Mouse (Mus musculus) forebrain, embryonic 13.5 days (tissue): ENCODE data around the gene Nop16. TPM values are rescaled to one million over a fixed set of nuclear protein-coding genes. Genes with fewer than 3 reads are reported as not detected.
A peak's percentile ranks its signal among the peaks of the same experiment; 100 is the strongest.
"Not testable (repeated sequence)": the region's sequence is repeated elsewhere in the genome, so short reads cannot be mapped to it uniquely, and the experiment has no call there.

Experiments used
- ATAC-seq: fragments of 200-750 bp; cut with Nextera tagmentation; 2 replicates; pipeline ENCODE4 v1.8.0; 2017
- H3K27ac ChIP-seq: fragments of 300-500 bp; sonication (generic); 2 replicates; pipeline ENCODE4 v1.5.1; 2015; ENCODE audit warnings: inconsistent platforms, mild to moderate bottlenecking, moderate library complexity
- H3K27me3 ChIP-seq: fragments of 300-500 bp; sonication (generic); 2 replicates; pipeline ENCODE4 v1.6.1; 2015; ENCODE audit warnings: mild to moderate bottlenecking, inconsistent platforms
- H3K36me3 ChIP-seq: fragments of 300-500 bp; sonication (generic); 2 replicates; pipeline ENCODE4 v1.6.1; 2015; ENCODE audit warnings: mild to moderate bottlenecking, inconsistent platforms; ENCODE audit not compliant: poor library complexity, severe bottlenecking
- H3K4me1 ChIP-seq: fragments of 300-500 bp; sonication (generic); 2 replicates; pipeline ENCODE4 v1.6.1; 2015; ENCODE audit warnings: inconsistent platforms
- H3K4me2 ChIP-seq: fragments of 300-500 bp; sonication (generic); 2 replicates; pipeline ENCODE4 v1.6.1; 2015; ENCODE audit warnings: inconsistent platforms, mild to moderate bottlenecking, moderate library complexity
- H3K4me3 ChIP-seq: fragments of 300-500 bp; sonication (generic); 2 replicates; pipeline ENCODE4 v1.5.1; 2015; ENCODE audit warnings: mild to moderate bottlenecking, inconsistent platforms
- H3K9ac ChIP-seq: fragments of 300-500 bp; sonication (generic); 2 replicates; pipeline ENCODE4 v1.6.1; 2015; ENCODE audit warnings: mild to moderate bottlenecking, inconsistent platforms
- H3K9me3 ChIP-seq: fragments of 300-500 bp; sonication (generic); replicated peaks from 2 replicates; pipeline ENCODE4 v1.6.1; 2016; ENCODE audit warnings: inconsistent platforms
- WGBS: fragments of 180-500 bp; shearing (Covaris S2); methylation state at CpG from one replicate; pipeline ENCODE4 v1.1.7; 2015; 5-methylcytosine and 5-hydroxymethylcytosine counted together
- polyA plus RNA-seq: library from polyadenylated mRNA; unstranded; fragments of >200 nt; fragmentation: Nextera tagmentation; extraction: Ambion mirVana; gene quantifications from 2 replicates; pipeline ENCODE4 v1.2.1, GENCODE M21; 2015

Nop16 gene
- polyA plus RNA-seq = 59.6 and 66.2 TPM in 2 replicates

- Histone ChIP-seq H3K27ac (peak within 1 kb of the TSS; percentile 80), H3K9me3 (no peaks in the 10 kb centered on the region), H3K27me3 (no peaks in the 10 kb centered on the region), H3K4me1 (peaks cover 30% of the 10 kb centered on the region), H3K36me3 (peaks cover 35% of the 10 kb centered on the region), H3K9ac (peak within 1 kb of the TSS; percentile 89), H3K4me3 (peak within 1 kb of the TSS; percentile 79), H3K4me2 (peak within 1 kb of the TSS; percentile 83)
- under 1% methylated on average over 51 of the region's 51 CpGs for WGBS
- peak; percentile 97 for ATAC-seq
These were observed at the start of gene Nop16, which contains the start of gene Higd2a for GRCm38 (mm10) chr13:54589996-54590951. Nop16 (minus strand) TSS chr13:54590090. Higd2a (plus strand) TSS chr13:54590207.

GRCm38 (mm10) chr13:54635011-54635410 is 45.1 kb upstream of the Nop16 start:
- H3K27me3 ChIP-seq = no peaks in the 10 kb centered on the region
- no peak overlapping the region for H3K27ac ChIP-seq
- no peak overlapping the region for H3K4me3 ChIP-seq
- ATAC-seq = no peak
- peaks cover 41% of the 10 kb centered on the region for H3K36me3 ChIP-seq
- H3K4me1 ChIP-seq = no peaks in the 10 kb centered on the region
- 94% methylated on average over 3 of the region's 3 CpGs for WGBS
- H3K9me3 ChIP-seq = no peaks in the 10 kb centered on the region
- H3K4me2 ChIP-seq = no peak overlapping the region
- no peak overlapping the region for H3K9ac ChIP-seq

GRCm38 (mm10) chr13:54632731-54633277 is 42.9 kb upstream of the Nop16 start:
- no peak overlapping the region for H3K9ac ChIP-seq
- H3K4me1 ChIP-seq = no peaks in the 10 kb centered on the region
- H3K27ac ChIP-seq = no peak overlapping the region
- ATAC-seq = no peak
- no peak overlapping the region for H3K4me3 ChIP-seq
- no peaks in the 10 kb centered on the region for H3K9me3 ChIP-seq
- H3K4me2 ChIP-seq = no peak overlapping the region
- H3K36me3 ChIP-seq = peaks cover 22% of the 10 kb centered on the region
- 78% methylated on average over 3 of the region's 3 CpGs for WGBS
- H3K27me3 ChIP-seq = no peaks in the 10 kb centered on the region

GRCm38 (mm10) chr13:54629128-54629527 is 39.2 kb upstream of the Nop16 start:
- no peak overlapping the region for H3K9ac ChIP-seq
- no peak overlapping the region for H3K4me3 ChIP-seq

GRCm38 (mm10) chr13:54621960-54622521 is 32.2 kb upstream of the Nop16 start:
- Histone ChIP-seq H3K4me1 (peaks cover 25% of the 10 kb centered on the region), H3K27ac (peak overlapping the region; percentile 80), H3K9me3 (no peaks in the 10 kb centered on the region), H3K4me3 (peak overlapping the region; percentile 96), H3K27me3 (no peaks in the 10 kb centered on the region), H3K9ac (peak overlapping the region; percentile 94), H3K4me2 (peak overlapping the region; percentile 96), H3K36me3 (0 out of 2 replicates have a peak, but pooled peaks cover 5% of the 10 kb centered on the region)
- WGBS = 1% methylated on average over 27 of the region's 27 CpGs
- no peak for ATAC-seq

More at GRCm38 (mm10) chr13:54629128-54629527, 39.2 kb upstream of the Nop16 start:
- Histone ChIP-seq H3K9me3 (no peaks in the 10 kb centered on the region), H3K27ac (no peak overlapping the region), H3K4me2 (no peak overlapping the region), H3K36me3 (peaks cover 15% of the 10 kb centered on the region), H3K27me3 (no peaks in the 10 kb centered on the region), H3K4me1 (peaks cover 7% of the 10 kb centered on the region)
- WGBS = 90% methylated on average over 4 of the region's 4 CpGs
- ATAC-seq = no peak

GRCm38 (mm10) chr13:54621155-54621932 is 31.5 kb upstream of the Nop16 start, which contains the start of gene Faf2:
Faf2 (plus strand) TSS chr13:54621784.
- no peaks in the 10 kb centered on the region for H3K27me3 ChIP-seq
- peak; percentile 99 for ATAC-seq
- 13% methylated on average over 44 of the region's 44 CpGs for whole genome bisulfite sequencing

GRCm38 (mm10) chr13:54616998-54617397 is 27.1 kb upstream of the Nop16 start:
- Histone ChIP-seq H3K27ac (no peak overlapping the region), H3K9ac (no peak overlapping the region), H3K4me3 (no peak overlapping the region), H3K4me2 (no peak overlapping the region), H3K9me3 (no peaks in the 10 kb centered on the region), H3K36me3 (no peaks in the 10 kb centered on the region), H3K4me1 (no peaks in the 10 kb centered on the region), H3K27me3 (no peaks in the 10 kb centered on the region)
- ATAC-seq = no peak
- WGBS = 70% methylated on average over 6 of the region's 6 CpGs

More at GRCm38 (mm10) chr13:54621155-54621932, 31.5 kb upstream of the Nop16 start, which contains the start of gene Faf2:
- peak within 1 kb of the TSS; percentile 94 for H3K9ac ChIP-seq
- peak within 1 kb of the TSS; percentile 96 for H3K4me3 ChIP-seq
- 0 out of 2 replicates have a peak, but pooled peaks cover 5% of the 10 kb centered on the region for H3K36me3 ChIP-seq
- peaks cover 25% of the 10 kb centered on the region for H3K4me1 ChIP-seq
- peak within 1 kb of the TSS; percentile 96 for H3K4me2 ChIP-seq
- H3K9me3 ChIP-seq = no peaks in the 10 kb centered on the region
- H3K27ac ChIP-seq = peak within 1 kb of the TSS; percentile 80

- Histone ChIP-seq H3K27me3 (no peaks in the 10 kb centered on the region), H3K27ac (no peak overlapping the region), H3K36me3 (no peaks in the 10 kb centered on the region), H3K4me1 (peaks cover 4% of the 10 kb centered on the region; the same call in 1 of the 2 replicates), H3K4me2 (no peak overlapping the region), H3K9ac (no peak overlapping the region), H3K9me3 (no peaks in the 10 kb centered on the region), H3K4me3 (no peak overlapping the region)
- 79% methylated on average over 8 of the region's 8 CpGs for WGBS
- ATAC-seq = no peak
These were observed 26.4 kb upstream of the Nop16 start for GRCm38 (mm10) chr13:54616307-54616706.

GRCm38 (mm10) chr13:54613141-54613540 is 23.3 kb upstream of the Nop16 start:
- WGBS = 84% methylated on average over 8 of the region's 8 CpGs
- peaks cover 11% of the 10 kb centered on the region for H3K27me3 ChIP-seq
- ATAC-seq, H3K9me3 ChIP-seq, H3K4me3 ChIP-seq, H3K9ac ChIP-seq, H3K36me3 ChIP-seq, H3K4me2 ChIP-seq, H3K27ac ChIP-seq: not testable (repeated sequence)
- peaks cover 21% of the 10 kb centered on the region for H3K4me1 ChIP-seq

- peaks cover 19% of the 10 kb centered on the region for H3K27me3 ChIP-seq
- peak within 1 kb of the TSS; percentile 62 for H3K4me3 ChIP-seq
- 1% methylated on average over 63 of the region's 66 CpGs for WGBS
- H3K27ac ChIP-seq = peak within 1 kb of the TSS; percentile 40; the same call in 1 of the 2 replicates
- no peaks in the 10 kb centered on the region for H3K36me3 ChIP-seq
- H3K9ac ChIP-seq = peak within 1 kb of the TSS; percentile 81
- peak; percentile 82 for ATAC-seq
- peak within 1 kb of the TSS; percentile 85 for H3K4me2 ChIP-seq
- H3K4me1 ChIP-seq = peaks cover 21% of the 10 kb centered on the region
- no peaks in the 10 kb centered on the region for H3K9me3 ChIP-seq
These were observed 21.3 kb upstream of the Nop16 start, which contains the start of gene Cltb for GRCm38 (mm10) chr13:54610972-54611754. Cltb (minus strand) TSS chr13:54611344.
